Mouse (Mus musculus) olfactory bulb, adult 2 months (tissue): ENCODE results near the gene Itgax.

Experiments used
- CTCF ChIP-seq: fragments of 200-500 bp; IDR thresholded peaks from 2 replicates; pipeline ENCODE4 v1.5.1; 2012; ENCODE audit warnings: low read depth, mild to moderate bottlenecking, low read length, moderate library complexity; ENCODE audit not compliant: insufficient read depth
- POLR2A ChIP-seq: fragments of 200-500 bp; IDR thresholded peaks from 2 replicates; pipeline ENCODE4 v1.6.1; 2012; ENCODE audit warnings: mild to moderate bottlenecking, low read depth, low read length, moderate library complexity; ENCODE audit not compliant: insufficient read depth

GRCm38 (mm10) chr7:128180126-128180525 lies 50.8 kb downstream of the Itgax start:
- no peak for TF ChIP-seq POLR2A
- TF ChIP-seq CTCF: no peak
